Mouse (Mus musculus): ENCODE measurements around the gene Pigf. TPM values are rescaled to one million over a fixed set of nuclear protein-coding genes. Genes with fewer than 3 reads are reported as not detected.

Gene Pigf
- total RNA-seq, 2 experiments from 2014 or later: 4.0 to 4.8 TPM

GRCm38 (mm10) chr17:87041739-87042138, 16.5 kb upstream of the Pigf start:
- intact Hi-C loops (cut with DNase I): loop anchor here (2.0 to 10.0 kb wide), 3 partner anchors 63 to 531 kb away; partner anchors contain the start of genes Rhoq and Socs5
- no peak for DNase-seq

GRCm38 (mm10) chr17:87038496-87038895, 13.3 kb upstream of the Pigf start:
- intact Hi-C loops (cut with DNase I): no loop called here
- DNase-seq: no peak

GRCm38 (mm10) chr17:87036141-87037073, 11.2 kb upstream of the Pigf start:
- intact Hi-C loops (cut with DNase I): loop anchor here (1.0 kb wide), 1 partner anchor 213 kb away; no protein-coding TSS in a partner anchor
- peak; percentile 47 to 59 for DNase-seq

- intact Hi-C loops (cut with DNase I): loop anchor here (2.0 to 10.0 kb wide), 2 partner anchors 62 to 880 kb away; partner anchors contain the start of genes Rhoq and Srbd1
Measured at GRCm38 (mm10) chr17:87024491-87025242, 539 bp downstream of the Pigf start.

GRCm38 (mm10) chr17:87019692-87020091, 5.5 kb downstream of the Pigf start:
- intact Hi-C loops (cut with DNase I): loop anchor here (10.0 kb wide), 1 partner anchor 875 kb away; the partner anchor contains the start of gene Srbd1
- DNase-seq: no peak

More at GRCm38 (mm10) chr17:87024491-87025242, 539 bp downstream of the Pigf start:
- DNase-seq: no peak

GRCm38 (mm10) chr17:87011301-87012019, 13.7 kb downstream of the Pigf start:
- DNase-seq: no peak
- intact Hi-C loops (cut with DNase I): no loop called here

- DNase-seq: no peak
- intact Hi-C loops (cut with DNase I): no loop called here
Measured at GRCm38 (mm10) chr17:87008950-87009349, 16.3 kb downstream of the Pigf start.

- no peak for DNase-seq
- intact Hi-C loops (cut with DNase I): no loop called here
Measured at GRCm38 (mm10) chr17:86997323-86997722, 27.9 kb downstream of the Pigf start.

- intact Hi-C loops (cut with DNase I): no loop called here
- DNase-seq: no peak
Measured at GRCm38 (mm10) chr17:86991306-86991705, 33.9 kb downstream of the Pigf start.

GRCm38 (mm10) chr17:86988601-86989184, 36.5 kb downstream of the Pigf start:
- intact Hi-C loops (cut with DNase I): no loop called here
- peak; percentile 38 to 52 for DNase-seq

GRCm38 (mm10) chr17:86988161-86988560, 37.0 kb downstream of the Pigf start:
- intact Hi-C loops (cut with DNase I): no loop called here
- DNase-seq: no peak

- no peak for DNase-seq
- intact Hi-C loops (cut with DNase I): no loop called here
Measured at GRCm38 (mm10) chr17:86986449-86987138, 38.6 kb downstream of the Pigf start.

- intact Hi-C loops (cut with DNase I): loop anchor here (2.0 kb wide), 1 partner anchor 14 kb away; no protein-coding TSS in a partner anchor
- peak in 1 of 2 experiments; percentile 58 for DNase-seq
Measured at GRCm38 (mm10) chr17:86982497-86982896, 42.7 kb downstream of the Pigf start.

- intact Hi-C loops (cut with DNase I): loop anchor here (2.0 kb wide), 1 partner anchor 13 kb away; no protein-coding TSS in a partner anchor
- no peak for DNase-seq
Measured at GRCm38 (mm10) chr17:86981701-86982100, 43.5 kb downstream of the Pigf start.

GRCm38 (mm10) chr17:86981205-86981604, 44.0 kb downstream of the Pigf start:
- intact Hi-C loops (cut with DNase I): no loop called here
- DNase-seq: no peak

- intact Hi-C loops (cut with DNase I): no loop called here
- no peak for DNase-seq
Measured at GRCm38 (mm10) chr17:86978496-86978895, 46.7 kb downstream of the Pigf start.

GRCm38 (mm10) chr17:86976387-86976786, 48.8 kb downstream of the Pigf start:
- intact Hi-C loops (cut with DNase I): no loop called here
- no peak for DNase-seq

- intact Hi-C loops (cut with DNase I): no loop called here
- no peak for DNase-seq
Measured at GRCm38 (mm10) chr17:86973097-86973496, 52.1 kb downstream of the Pigf start.

GRCm38 (mm10) chr17:86971860-86972259, 53.3 kb downstream of the Pigf start:
- intact Hi-C loops (cut with DNase I): no loop called here

More at GRCm38 (mm10) chr17:86971860-86972259, 53.3 kb downstream of the Pigf start:
- DNase-seq: no peak
